Mouse (Mus musculus) cerebellum, postnatal 36 days (tissue): Measurements from ENCODE around the gene Cdc42.

ENCODE experiments used
- DNase-seq, 2 experiments: peaks; one replicate each; pipeline ENCODE4 v3.0.0; 2021 to 2022; ENCODE audit warnings: mixed read lengths in 2 of 2

The Cdc42 gene

DNA sequence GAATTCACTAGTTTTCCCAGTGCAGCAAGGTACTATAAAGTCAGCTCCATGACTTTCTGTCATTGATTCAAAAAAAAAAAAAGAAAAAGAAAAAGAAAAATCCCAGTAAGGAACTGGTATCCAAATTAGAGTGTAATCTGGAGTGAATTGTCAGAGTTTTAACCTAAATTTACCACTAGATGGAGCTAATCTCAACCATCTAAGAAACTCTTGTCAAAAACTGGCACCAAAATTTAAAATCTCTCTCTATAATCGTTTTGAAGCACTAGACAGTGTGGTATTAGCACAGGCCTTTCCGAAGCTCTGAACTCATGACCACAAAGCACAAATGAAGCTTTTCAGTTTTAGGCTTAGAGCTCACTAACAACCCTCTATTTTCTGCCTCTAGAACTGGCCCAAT lies 44.0 kb downstream of the Cdc42 start:
- DNase-seq = no peak

GRCm38 (mm10) chr4:137308377-137308776 lies 49.1 kb downstream of the Cdc42 start:
- DNase-seq = peak in 1 of 2 experiments; percentile 52

DNA sequence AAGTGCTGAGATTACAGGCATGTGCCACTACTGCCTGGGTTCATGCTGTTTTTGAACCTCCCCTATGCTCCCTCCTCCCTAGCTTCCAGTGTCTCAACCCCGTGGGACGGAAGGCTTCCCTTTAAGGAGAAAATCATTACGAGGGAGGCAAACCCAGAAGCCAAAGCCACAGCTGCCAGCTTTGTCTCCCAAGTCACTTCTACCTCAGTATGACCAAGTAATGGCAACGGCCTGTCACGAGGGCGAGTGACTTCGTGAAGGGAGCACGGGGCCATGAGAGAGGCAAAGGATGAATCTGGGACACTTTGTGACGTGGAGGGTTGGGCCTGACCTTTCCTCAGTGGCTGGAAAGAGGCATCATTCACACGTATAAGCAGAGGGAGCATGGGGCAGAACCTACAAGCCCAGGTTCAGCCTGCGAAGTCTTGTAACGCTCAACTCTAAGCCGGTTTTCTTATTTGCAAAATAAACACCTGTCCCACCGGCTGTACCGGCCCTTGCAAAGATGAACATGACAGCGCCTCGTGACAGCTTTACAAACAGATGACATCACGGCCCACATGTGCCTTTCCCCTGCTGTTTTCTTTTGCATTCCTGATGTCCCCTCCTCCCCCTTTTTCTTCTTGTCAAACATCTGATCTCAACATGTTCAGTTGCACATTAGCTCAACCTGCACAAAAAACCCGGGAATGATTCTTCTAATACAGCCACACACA lies 50.4 kb downstream of the Cdc42 start:
- no peak for DNase-seq

DNA sequence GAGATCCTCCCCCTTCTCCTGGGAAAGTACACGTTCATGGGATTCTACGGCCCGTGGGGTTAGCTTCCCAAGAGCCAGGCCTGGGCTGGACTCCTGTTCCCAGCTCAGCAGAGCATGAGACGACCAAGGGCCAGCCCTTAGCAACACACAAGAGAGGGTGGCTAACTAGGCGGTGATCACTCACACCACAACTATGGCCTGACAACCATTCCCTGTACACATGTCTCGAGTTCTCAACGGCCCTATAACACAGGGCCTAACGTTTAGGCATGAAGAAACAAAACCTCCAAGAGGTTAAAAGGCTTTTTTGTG lies 51.0 kb downstream of the Cdc42 start:
- DNase-seq = no peak

DNA sequence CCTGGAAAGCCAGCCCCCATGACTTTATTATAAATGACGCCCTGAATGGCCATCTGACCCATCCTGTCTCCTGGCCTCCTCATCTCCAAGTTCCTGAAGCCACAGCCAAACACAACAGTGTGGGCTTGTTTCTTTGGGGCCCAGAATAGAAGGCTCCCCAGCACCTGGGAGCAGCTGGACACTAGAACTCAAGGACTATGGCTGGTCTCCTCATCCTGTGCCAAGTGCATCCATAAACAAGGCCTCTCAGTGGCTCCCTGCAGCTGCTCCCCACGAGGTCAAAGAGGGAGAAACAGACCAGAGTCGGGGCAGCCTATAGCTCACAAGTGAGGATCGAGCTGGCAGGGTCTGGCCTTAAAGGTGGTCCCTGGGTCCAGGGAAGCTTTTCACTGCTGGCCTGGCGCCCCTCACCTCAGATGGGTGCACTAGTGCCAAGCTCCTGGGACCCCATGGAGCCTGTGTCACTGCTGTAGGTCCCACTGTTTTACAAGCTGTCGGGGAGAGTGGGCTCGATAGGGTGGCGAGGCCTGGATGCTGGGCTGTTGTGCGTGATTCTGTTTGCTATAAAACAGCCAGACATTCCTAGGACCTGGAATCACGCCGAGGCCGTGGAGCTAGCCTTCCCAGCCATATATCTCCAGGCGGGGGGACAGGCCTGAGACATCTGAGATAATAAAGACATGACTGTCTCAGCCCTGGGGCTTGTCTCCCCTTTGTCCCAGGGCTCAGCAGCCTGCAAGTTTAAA lies 51.5 kb downstream of the Cdc42 start:
- no peak for DNase-seq

DNA sequence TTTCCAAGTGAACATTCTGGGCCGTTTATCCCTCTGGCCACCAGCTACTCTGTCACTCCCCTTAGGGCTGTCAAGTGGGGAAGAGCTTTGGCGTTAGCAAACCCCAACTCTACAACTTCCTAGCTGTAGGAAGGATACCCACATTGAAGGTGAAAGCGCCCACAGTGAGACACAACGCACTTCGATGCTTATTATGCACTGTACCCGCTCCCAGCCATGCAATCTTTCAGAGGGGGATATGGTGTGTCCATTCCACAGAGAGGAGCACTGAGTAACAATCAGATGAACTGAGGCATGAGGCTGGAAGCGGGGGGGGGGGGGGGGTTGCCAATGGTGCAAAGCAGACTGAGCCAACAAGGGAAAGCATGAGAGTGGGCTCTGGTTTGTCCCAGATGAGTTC lies 52.5 kb downstream of the Cdc42 start:
- no peak for DNase-seq

GRCm38 (mm10) chr4:137304106-137304505 lies 53.4 kb downstream of the Cdc42 start:
- DNase-seq = no peak

- DNase-seq = no peak
Measured at GRCm38 (mm10) chr4:137301635-137302034, 55.9 kb downstream of the Cdc42 start.

GRCm38 (mm10) chr4:137300227-137300626 lies 57.3 kb downstream of the Cdc42 start:
- DNase-seq = no peak

DNA sequence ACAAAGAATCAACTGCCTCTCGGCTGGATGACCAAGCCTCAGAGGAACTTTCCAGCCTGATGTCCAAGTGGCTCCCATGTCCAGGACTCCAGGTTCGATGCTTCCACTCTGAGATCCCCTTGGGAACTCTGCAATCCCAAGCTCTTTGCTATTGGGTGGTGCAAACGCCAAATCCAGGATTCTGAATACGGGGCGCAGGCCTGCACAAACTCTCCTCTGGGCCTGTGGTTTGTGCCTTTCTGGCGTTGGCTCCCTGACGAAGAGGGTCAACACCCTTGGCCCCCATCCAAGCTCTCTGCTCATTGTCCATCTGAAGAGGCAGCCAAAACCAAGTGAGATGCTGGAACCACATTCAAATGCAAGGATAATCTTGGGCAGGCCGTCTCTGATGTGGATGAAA lies 59.1 kb downstream of the Cdc42 start:
- DNase-seq = no peak

- DNase-seq = no peak
Measured at GRCm38 (mm10) chr4:137297611-137298010, 59.9 kb downstream of the Cdc42 start.

- no peak for DNase-seq
Measured at GRCm38 (mm10) chr4:137294951-137295350, 62.6 kb downstream of the Cdc42 start.

GRCm38 (mm10) chr4:137294474-137294873 lies 63.0 kb downstream of the Cdc42 start:
- no peak for DNase-seq

DNA sequence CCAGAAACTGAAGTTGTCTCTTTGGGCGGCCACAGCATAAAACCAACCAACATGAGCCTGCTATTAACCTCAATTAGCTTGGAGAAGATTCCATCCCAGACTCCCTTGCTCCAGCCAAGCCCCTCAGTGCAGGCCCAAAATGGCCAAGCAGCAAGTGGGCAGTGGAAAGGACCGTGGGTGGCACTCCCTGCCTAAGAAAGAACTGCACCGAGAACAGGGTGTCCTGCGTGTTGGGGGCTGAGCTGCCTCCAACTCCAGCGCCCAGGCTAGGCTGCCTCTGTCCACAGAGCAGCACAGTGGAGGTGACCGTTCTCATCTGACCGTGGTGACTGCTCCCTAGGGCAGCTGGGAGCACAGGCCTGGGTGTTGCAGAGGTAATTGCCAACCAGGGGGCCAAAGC lies 63.5 kb downstream of the Cdc42 start:
- no peak for DNase-seq

DNA sequence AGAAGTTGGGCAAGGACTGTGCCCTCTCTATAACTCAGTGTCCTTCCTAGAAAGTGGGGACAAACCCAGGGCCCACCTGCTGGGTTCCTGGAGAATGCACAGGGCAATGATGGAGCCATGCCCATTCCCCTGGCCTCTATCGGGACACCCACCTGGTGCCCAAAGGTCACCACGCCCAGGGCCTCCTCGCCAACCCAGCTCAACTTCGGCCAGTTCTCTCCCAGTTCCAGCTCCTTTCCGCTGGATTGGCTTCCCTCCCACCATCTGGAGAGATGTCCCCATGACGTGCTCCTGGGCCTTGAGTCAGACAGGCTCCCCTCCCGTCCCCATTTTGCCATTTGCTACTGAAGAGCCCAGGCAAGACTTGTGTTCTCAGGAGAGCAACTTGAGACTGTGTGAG lies 64.9 kb downstream of the Cdc42 start:
- DNase-seq = no peak

GRCm38 (mm10) chr4:137290250-137290649 lies 67.3 kb downstream of the Cdc42 start:
- DNase-seq = peak; percentile 71 to 72

GRCm38 (mm10) chr4:137289701-137290100 lies 67.8 kb downstream of the Cdc42 start:
- no peak for DNase-seq

GRCm38 (mm10) chr4:137287818-137288217 lies 69.7 kb downstream of the Cdc42 start:
- DNase-seq = peak; percentile 53 to 56

- no peak for DNase-seq
Measured at GRCm38 (mm10) chr4:137287206-137287605, 70.3 kb downstream of the Cdc42 start.

GRCm38 (mm10) chr4:137286662-137286953 lies 70.9 kb downstream of the Cdc42 start:
- no peak for DNase-seq

DNA sequence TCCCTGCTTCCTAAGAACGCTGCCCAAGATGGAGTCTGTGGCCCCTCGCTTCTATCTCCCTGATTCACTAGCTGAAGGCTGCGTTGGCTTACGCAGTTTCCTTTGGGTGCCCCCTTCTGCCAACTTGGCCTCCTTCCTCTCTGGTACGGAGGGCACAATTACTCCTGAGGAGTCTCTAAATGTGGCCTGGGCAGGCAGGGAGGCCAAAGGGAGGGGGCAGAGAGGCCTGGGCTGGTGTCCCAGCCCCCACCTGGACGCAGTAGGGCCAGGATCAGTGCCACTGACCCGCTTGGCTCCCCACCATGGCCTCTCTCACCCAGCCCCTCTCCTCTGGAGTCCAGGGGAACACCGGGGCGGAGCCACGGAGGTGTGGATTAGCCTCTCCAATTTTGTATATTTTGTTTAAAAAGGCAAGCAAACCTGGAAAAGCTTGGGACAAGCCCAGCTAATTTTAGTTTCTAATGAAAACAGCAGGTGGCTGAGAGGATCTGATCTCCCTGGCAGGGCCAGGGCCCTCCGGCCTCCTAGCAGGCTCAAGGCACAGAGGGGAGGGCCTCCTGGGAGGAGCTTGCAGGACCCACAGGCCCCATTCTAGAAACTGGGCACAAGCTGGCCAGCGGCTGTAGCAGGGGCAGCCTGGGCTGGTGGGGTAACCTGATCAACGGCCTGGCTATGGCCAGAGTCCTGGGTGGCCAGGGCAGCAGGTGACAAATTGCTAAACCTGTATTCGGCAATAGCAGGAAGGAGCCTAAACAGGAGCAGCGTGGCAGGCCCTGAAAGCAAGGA lies 71.5 kb downstream of the Cdc42 start:
- DNase-seq = no peak

DNA sequence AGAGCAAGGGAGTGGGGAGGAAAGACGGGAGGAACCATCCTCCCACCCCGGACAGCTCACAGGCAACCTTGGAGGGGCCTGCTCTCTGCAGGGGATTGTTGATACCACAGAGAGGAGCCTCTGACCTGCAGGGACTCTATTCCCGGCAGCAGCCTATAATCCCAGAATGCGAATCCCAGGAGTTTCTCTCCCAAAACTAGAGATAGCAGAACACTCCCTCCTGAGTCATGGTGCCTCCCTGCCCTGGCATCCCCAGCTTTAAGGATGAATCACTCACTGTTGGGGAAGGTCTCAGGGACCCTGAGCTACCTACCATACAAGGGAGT lies 74.2 kb downstream of the Cdc42 start:
- no peak for DNase-seq

DNA sequence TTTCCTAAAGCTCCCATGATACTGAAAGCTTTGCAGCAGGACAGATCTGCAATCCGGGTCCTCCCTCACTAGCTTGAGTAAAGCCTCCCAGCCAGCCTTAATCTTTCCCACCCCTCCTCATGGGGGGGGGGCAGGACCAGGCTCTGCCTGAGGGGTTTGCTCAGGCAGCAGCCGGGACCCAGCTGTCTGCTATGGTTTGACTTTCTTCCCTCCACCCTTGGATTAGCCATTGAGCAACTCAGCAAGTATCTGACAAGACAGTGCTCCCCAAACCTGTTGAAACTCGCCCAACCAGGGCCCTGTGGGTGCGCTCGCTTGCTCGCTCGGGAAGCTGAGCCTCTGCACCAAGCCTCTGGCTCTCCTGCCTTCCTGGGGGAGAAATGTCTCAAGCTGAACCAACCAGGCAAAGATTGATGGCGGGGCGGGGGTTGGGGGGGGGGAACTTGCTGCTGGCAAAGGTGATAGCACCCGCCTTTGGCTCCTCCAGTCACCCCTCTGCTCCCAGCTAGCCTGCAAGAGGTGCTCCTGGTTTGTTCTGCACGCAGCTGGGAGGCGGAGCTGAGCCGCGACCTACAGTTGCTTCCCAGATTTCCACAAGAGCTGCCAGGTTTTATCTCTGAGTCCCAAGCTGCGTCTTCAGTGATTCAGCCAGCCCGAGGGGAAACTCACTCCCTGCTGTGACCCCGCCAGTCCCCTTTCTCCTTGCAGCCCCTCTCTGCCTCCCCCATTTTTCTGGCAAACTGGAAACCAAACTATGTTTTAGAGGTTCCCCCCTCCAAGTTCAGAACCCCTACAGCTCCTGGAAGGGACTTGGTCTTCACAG lies 74.7 kb downstream of the Cdc42 start:
- DNase-seq = no peak
